Mouse (Mus musculus) testis, adult 2 months (tissue): ENCODE measurements around the gene AL731706.1. TPM values are rescaled to one million over a fixed set of nuclear protein-coding genes. Genes with fewer than 3 reads are reported as not detected.
A peak's percentile ranks its signal among the peaks of the same experiment; 100 is the strongest.

Source experiments
- H3K27ac ChIP-seq: fragments of 200-500 bp; 2 replicates; pipeline ENCODE4 v1.5.1; 2012; ENCODE audit warnings: low read depth, low read length; ENCODE audit not compliant: control insufficient read depth, insufficient read depth
- H3K27me3 ChIP-seq: fragments of 200-500 bp; 2 replicates; pipeline ENCODE4 v1.6.1; 2012; ENCODE audit warnings: mild to moderate bottlenecking, low read length, moderate library complexity; ENCODE audit not compliant: control insufficient read depth, insufficient read depth
- H3K36me3 ChIP-seq: fragments of 200-500 bp; 2 replicates; pipeline ENCODE4 v1.6.1; 2012; ENCODE audit warnings: mild to moderate bottlenecking, low read length; ENCODE audit not compliant: control insufficient read depth, insufficient read depth
- H3K4me1 ChIP-seq: fragments of 200-500 bp; 2 replicates; pipeline ENCODE4 v1.6.1; 2012; ENCODE audit warnings: low read length; ENCODE audit not compliant: control insufficient read depth, insufficient read depth
- H3K4me3 ChIP-seq: fragments of 200-500 bp; 2 replicates; pipeline ENCODE4 v1.5.1; 2012; ENCODE audit warnings: low read depth, mild to moderate bottlenecking, low read length, moderate library complexity, mixed read lengths; ENCODE audit not compliant: control insufficient read depth
- CTCF ChIP-seq: fragments of 200-500 bp; IDR thresholded peaks from 2 replicates; pipeline ENCODE4 v1.5.1; 2012; ENCODE audit warnings: low read depth, mild to moderate bottlenecking, inconsistent platforms, low read length, moderate library complexity; ENCODE audit not compliant: control insufficient read depth, insufficient read depth, insufficient replicate concordance
- POLR2A ChIP-seq: fragments of 200-500 bp; IDR thresholded peaks from 2 replicates; pipeline ENCODE4 v1.6.1; 2012; ENCODE audit warnings: low read depth, mild to moderate bottlenecking, inconsistent platforms, low read length, moderate library complexity; ENCODE audit not compliant: control insufficient read depth
- polyA plus RNA-seq: library from polyadenylated mRNA; depleted of rRNA; stranded (reverse); fragments of >200 nt; gene quantifications from 2 replicates; pipeline ENCODE4 v1.2.3, GENCODE M21; 2012

AL731706.1 gene
- polyA plus RNA-seq, 1 experiment, result 4.7 TPM

DNA sequence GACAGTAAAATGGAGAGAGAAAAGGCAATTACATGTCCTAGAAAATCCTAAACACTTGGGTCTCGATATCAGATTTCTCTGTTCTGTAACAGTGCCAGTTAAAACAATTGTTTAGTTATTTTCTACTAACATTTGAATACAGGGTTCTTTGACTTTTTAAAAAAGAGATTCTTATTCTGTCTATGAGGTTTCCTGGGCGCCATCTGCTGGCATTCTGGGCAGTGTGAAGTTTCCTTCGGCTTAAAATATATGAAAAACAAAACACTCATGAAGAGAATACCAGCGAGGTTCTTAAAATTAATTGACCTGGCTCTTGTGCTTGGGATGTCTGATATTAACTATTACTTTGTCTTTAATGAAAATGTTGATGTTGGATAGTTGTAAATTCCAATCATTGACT is 4.3 kb downstream of the AL731706.1 start:
- TF ChIP-seq POLR2A, result no peak
- no peak for TF ChIP-seq CTCF
- H3K27ac ChIP-seq, result no peak overlapping the region
- no peaks in the 10 kb centered on the region; the same call in 1 of the 2 replicates for H3K4me1 ChIP-seq
- H3K4me3 ChIP-seq, result no peak overlapping the region
- H3K27me3 ChIP-seq, result no peaks in the 10 kb centered on the region
- H3K36me3 ChIP-seq, result peaks cover 4% of the 10 kb centered on the region; the same call in 1 of the 2 replicates

DNA sequence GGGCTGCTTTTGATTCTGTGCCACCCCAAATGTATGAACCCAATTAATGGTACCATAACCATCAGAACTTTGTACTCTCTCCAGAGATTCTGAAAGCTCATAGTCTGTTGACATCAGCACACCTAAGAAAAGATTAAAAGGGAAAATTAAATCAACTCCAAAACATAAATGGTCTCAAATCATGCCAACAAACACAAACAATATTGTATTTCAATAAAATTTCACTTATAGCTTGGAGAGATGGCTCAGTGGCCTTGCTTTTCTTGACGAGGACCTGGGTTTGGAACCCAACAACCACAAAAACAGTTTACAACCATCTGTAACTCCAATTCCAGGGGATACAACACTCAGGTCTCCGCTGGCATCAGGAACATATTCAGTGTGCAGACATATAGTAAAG is 5.6 kb downstream of the AL731706.1 start, which contains the start of gene AL731706.2:
Gene AL731706.2 (minus strand): TSS at position 101 of the 400 bp plus-strand sequence.
- TF ChIP-seq POLR2A, result no peak
- no peak for TF ChIP-seq CTCF
- Histone ChIP-seq H3K27me3 (no peaks in the 10 kb centered on the region), H3K36me3 (peaks cover 4% of the 10 kb centered on the region; the same call in 1 of the 2 replicates), H3K4me3 (no peak within 1 kb of the TSS), H3K4me1 (no peaks in the 10 kb centered on the region; the same call in 1 of the 2 replicates), H3K27ac (no peak within 1 kb of the TSS)

DNA sequence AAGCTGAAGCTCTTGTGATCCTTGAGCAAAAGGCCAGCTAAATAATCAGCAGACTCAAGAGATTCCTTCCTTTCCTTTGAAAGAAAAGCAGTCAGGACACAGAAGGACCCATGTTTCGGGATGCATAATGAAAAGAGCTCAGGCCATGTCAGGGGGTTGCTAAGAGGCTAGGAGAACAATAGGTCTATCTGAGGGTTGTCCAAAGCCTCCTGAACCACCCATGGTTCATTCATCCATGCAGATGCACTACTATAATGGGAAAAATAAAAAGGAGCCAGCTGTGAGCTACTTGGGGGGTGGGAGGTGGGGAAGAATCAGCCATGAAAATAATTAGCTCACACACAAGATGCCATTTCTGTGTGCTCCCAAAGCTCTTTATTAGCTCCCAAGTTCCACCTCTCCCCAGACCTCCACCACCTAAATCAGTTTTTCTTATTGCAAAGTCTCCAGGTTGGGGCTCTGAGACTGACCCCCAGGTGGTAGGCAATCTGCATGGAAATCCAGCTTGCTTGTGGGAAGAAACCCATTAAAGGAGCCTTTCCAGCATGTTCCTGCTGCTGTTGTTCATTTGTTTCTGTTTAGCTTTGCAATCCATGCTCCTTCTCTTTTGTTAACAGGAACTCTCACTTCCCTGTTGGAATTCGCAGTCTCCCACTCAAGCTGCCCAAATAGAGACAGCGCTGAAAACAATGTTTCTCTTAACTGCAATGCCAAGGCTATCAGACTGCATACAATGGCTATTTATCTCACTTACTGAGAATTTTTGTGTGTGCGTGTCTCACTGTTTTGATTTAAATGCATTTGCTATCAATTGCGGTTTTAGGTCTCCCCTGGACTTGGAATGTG is 36.4 kb downstream of the AL731706.1 start:
- Histone ChIP-seq H3K27ac (peak overlapping the region; percentile 13; the same call in 1 of the 2 replicates), H3K27me3 (no peaks in the 10 kb centered on the region), H3K36me3 (no peaks in the 10 kb centered on the region), H3K4me1 (no peaks in the 10 kb centered on the region; the same call in 1 of the 2 replicates), H3K4me3 (no peak overlapping the region)
- TF ChIP-seq POLR2A (no peak), CTCF (no peak)

DNA sequence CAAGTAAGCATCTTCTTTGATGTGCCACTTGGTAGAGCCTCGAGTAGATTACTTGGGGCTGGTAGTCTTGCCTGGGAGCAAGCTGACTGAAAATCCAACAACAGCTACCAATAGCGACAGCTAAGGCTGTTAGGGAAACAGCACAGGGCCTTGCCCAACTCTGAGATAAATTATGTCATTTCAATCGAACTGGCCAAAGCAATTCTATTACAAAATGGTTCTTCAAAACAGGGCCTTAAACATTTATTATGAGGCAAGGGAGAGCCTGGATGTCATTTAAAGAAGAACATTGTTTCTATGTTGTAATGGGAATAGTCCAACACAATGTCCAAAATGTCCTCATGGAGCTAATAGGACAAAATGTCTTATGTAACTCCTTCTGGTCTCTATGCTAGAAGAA is 40.8 kb downstream of the AL731706.1 start:
- H3K27ac ChIP-seq, result no peak overlapping the region
- no peaks in the 10 kb centered on the region; the same call in 1 of the 2 replicates for H3K4me1 ChIP-seq
- H3K4me3 ChIP-seq, result no peak overlapping the region
- no peaks in the 10 kb centered on the region for H3K36me3 ChIP-seq
- no peaks in the 10 kb centered on the region for H3K27me3 ChIP-seq
- no peak for TF ChIP-seq POLR2A
- no peak for TF ChIP-seq CTCF

DNA sequence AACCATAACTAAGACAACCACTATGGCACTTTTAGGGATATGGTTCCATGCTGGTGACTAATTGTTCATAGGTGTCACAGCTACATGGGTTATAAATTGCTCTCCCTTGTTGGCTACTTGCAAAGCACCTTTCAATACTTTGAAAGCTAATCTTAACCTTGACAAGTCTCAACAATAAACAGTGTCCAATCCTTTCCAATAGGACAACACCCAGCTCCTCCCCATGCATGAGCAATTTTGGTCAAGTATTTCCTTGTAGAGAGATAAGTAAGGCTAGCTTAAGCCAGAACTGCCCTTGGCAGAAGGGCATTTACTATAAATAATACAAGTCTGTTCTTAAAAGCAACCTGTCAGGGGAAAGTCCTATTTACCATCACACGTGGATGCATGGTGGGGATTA is 53.2 kb downstream of the AL731706.1 start:
- no peaks in the 10 kb centered on the region for H3K4me1 ChIP-seq
- no peak overlapping the region for H3K27ac ChIP-seq
- H3K27me3 ChIP-seq, result no peaks in the 10 kb centered on the region
- TF ChIP-seq POLR2A, result no peak
- TF ChIP-seq CTCF, result no peak
- H3K36me3 ChIP-seq, result no peaks in the 10 kb centered on the region
- H3K4me3 ChIP-seq, result no peak overlapping the region

DNA sequence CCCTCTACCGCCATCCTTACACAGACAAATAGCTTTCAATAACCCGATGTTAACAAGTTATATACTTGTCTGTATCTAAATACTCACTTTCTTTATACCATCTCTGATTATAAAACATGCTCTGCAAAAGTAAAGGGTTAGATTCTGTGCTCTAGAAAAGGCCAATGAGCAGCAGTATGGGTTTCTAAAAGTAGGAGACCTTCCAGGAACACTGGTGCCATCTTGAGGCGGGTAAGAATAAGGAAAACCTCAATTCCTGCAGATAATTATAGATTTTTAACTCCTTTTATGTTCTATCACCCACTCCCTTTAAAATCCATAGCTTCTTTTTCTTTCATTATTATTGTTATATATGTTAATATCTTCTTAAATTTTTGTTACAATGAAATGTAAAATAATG is 55.3 kb downstream of the AL731706.1 start:
- H3K36me3 ChIP-seq, result no peaks in the 10 kb centered on the region
- TF ChIP-seq POLR2A (no peak), CTCF (no peak)
- H3K4me1 ChIP-seq, result no peaks in the 10 kb centered on the region
- no peak overlapping the region for H3K4me3 ChIP-seq
- no peaks in the 10 kb centered on the region for H3K27me3 ChIP-seq
- H3K27ac ChIP-seq, result no peak overlapping the region

DNA sequence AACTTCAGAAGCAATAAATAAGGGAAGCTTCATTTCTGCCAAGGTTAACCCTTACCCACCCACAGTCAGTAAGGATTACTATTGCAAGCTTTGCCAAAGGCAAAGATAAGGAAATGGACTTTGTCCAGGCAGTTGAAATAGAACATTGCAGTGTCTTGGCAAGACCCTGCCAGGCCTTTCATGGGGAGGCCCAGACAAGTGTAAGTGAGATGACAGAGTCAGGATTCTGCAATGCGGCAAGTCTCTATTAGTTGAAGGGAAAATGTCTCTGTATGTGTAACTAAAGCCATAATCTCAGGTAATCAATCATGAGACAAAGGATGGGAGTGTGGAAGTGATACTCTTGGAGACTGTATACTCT is 56.5 kb downstream of the AL731706.1 start:
- Histone ChIP-seq H3K27ac (no peak overlapping the region), H3K4me1 (no peaks in the 10 kb centered on the region), H3K36me3 (no peaks in the 10 kb centered on the region), H3K4me3 (no peak overlapping the region), H3K27me3 (no peaks in the 10 kb centered on the region)
- TF ChIP-seq POLR2A (no peak), CTCF (no peak)
